23 mouse cellular contexts compared by ENCODE assay signal in the genomic region with DNA sequence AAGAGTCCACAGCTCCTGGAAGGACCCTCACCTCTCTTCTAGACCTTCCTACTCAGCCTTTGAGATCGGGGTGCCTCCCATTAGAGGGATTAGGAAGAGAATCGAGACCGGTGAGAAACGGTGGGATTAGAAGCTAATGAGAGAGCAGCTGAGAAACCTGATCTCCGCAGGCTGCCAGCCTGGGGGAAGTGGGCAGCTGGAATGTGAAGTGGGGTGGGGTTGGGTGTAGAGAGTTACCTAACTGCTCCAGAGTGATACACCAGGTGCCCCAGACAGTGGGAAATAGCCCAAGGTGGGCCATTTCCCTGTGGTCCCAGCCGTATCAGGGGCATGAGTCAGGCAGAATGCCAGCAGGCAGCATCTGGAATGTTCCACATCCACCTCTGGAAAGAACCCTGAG. TPM values are rescaled to one million over a fixed set of nuclear protein-coding genes. Genes with fewer than 3 reads are reported as not detected.
DNase-seq lines count a peak whose midpoint lies in the region; ATAC-seq lines count a peak whose summit lies in the region.
"Had no signal": no experiment of that assay in that cellular context is flagged by ENCODE, and none has a peak within 500 bp of the region (broad histone marks: within the 10 kb centered on the region; RNA-seq: fewer than 3 reads in every experiment).

No protein-coding gene starts in this region.

- WGBS in midbrain, embryonic 11.5 days: 40% methylated on average over 6 of the region's 6 CpGs
- 45% methylated on average over 6 of the region's 6 CpGs for WGBS in midbrain, embryonic 10.5 days
- WGBS in lung, embryonic 15.5 days: 38% methylated on average over 6 of the region's 6 CpGs
- 23% methylated on average over 6 of the region's 6 CpGs for WGBS in forebrain, embryonic 15.5 days

- no peak overlapping the region for H3K4me3 ChIP-seq in midbrain, embryonic 11.5 days (ENCODE audit: low read depth, low read length)
- no peak overlapping the region for H3K4me3 ChIP-seq in midbrain, embryonic 10.5 days
- H3K4me3 ChIP-seq in lung, embryonic 15.5 days: no peak overlapping the region
- H3K4me3 ChIP-seq in forebrain, embryonic 15.5 days: no peak overlapping the region
- H3K4me3 ChIP-seq: embryonic facial prominence, embryonic 15.5 days; erythroblast, embryonic 14.5 days; forebrain, embryonic 10.5 days; heart, embryonic 13.5 days; hindbrain, embryonic 12.5 days had no signal

- no peaks in the 10 kb centered on the region for H3K27me3 ChIP-seq in midbrain, embryonic 11.5 days (ENCODE audit: control insufficient read depth, insufficient read depth, low read length)
- no peaks in the 10 kb centered on the region for H3K27me3 ChIP-seq in midbrain, embryonic 10.5 days (ENCODE audit: low read depth, poor library complexity, severe bottlenecking)
- H3K27me3 ChIP-seq in lung, embryonic 15.5 days: no peaks in the 10 kb centered on the region
- H3K27me3 ChIP-seq in forebrain, embryonic 15.5 days: no peaks in the 10 kb centered on the region
- H3K27me3 ChIP-seq: embryonic facial prominence, embryonic 15.5 days; hindbrain, embryonic 12.5 days had no signal

- no peak overlapping the region for H3K9ac ChIP-seq in midbrain, embryonic 11.5 days (ENCODE audit: low read length)
- H3K9ac ChIP-seq in lung, embryonic 15.5 days: no peak overlapping the region
- H3K9ac ChIP-seq in forebrain, embryonic 15.5 days (replicated peaks): no peak overlapping the region
- H3K9ac ChIP-seq: embryonic facial prominence, embryonic 15.5 days; heart, embryonic 13.5 days; hindbrain, embryonic 12.5 days had no signal

- no peaks in the 10 kb centered on the region for H3K9me3 ChIP-seq in midbrain, embryonic 11.5 days (ENCODE audit: control insufficient read depth, low read length)
- H3K9me3 ChIP-seq in midbrain, embryonic 10.5 days (replicated peaks): no peaks in the 10 kb centered on the region
- H3K9me3 ChIP-seq in lung, embryonic 15.5 days: no peaks in the 10 kb centered on the region
- no peaks in the 10 kb centered on the region for H3K9me3 ChIP-seq in forebrain, embryonic 15.5 days
- H3K9me3 ChIP-seq: embryonic facial prominence, embryonic 15.5 days; forebrain, embryonic 10.5 days; heart, embryonic 13.5 days; hindbrain, embryonic 12.5 days had no signal

- DNase-seq in midbrain, embryonic 11.5 days (ENCODE audit: low spot score, missing footprints): peak; percentile 1
- DNase-seq in midbrain, embryonic 10.5 days (ENCODE audit: low spot score): no peak
- peak; percentile 62 for DNase-seq in lung, postnatal 14 days
- no peak for DNase-seq in urinary bladder, postnatal 36 days (ENCODE audit: low spot score in 2 of 2)
- DNase-seq in urinary bladder, postnatal 25 days (ENCODE audit: low spot score): no peak
- DNase-seq: adrenal gland, postnatal 10 days; cerebellum, adult 11 months; cerebellum, adult 8-10 months; cerebellum, postnatal 25 days; gastrocnemius, postnatal 14 days; heart, postnatal 36 days had no signal

- no peak for ATAC-seq in midbrain, embryonic 11.5 days (ENCODE audit: low FRiP score)
- no peak for ATAC-seq in lung, embryonic 15.5 days (ENCODE audit: borderline replicate concordance, extremely low read depth, low FRiP score, low TSS enrichment)
- no peak for ATAC-seq in forebrain, embryonic 15.5 days (replicated peaks)
- ATAC-seq: forebrain, embryonic 14.5 days; hindbrain, embryonic 16.5 days had no signal

- no peak overlapping the region for H3K27ac ChIP-seq in midbrain, embryonic 11.5 days (ENCODE audit: low read depth, low read length)
- no peak overlapping the region for H3K27ac ChIP-seq in midbrain, embryonic 10.5 days (replicated peaks)
- H3K27ac ChIP-seq in lung, embryonic 15.5 days: peak overlapping the region; percentile 49
- H3K27ac ChIP-seq in forebrain, embryonic 15.5 days (replicated peaks): no peak overlapping the region
- H3K27ac ChIP-seq: embryonic facial prominence, embryonic 15.5 days; forebrain, embryonic 10.5 days; heart, embryonic 13.5 days; hindbrain, embryonic 12.5 days had no signal

- no peak overlapping the region for H3K4me2 ChIP-seq in midbrain, embryonic 11.5 days
- no peak overlapping the region for H3K4me2 ChIP-seq in lung, embryonic 15.5 days
- H3K4me2 ChIP-seq in forebrain, embryonic 15.5 days (replicated peaks): no peak overlapping the region
- H3K4me2 ChIP-seq: embryonic facial prominence, embryonic 15.5 days; heart, embryonic 13.5 days; hindbrain, embryonic 12.5 days had no signal

- no peaks in the 10 kb centered on the region for H3K36me3 ChIP-seq in midbrain, embryonic 11.5 days (ENCODE audit: control insufficient read depth, insufficient read depth, low read length)
- no peaks in the 10 kb centered on the region for H3K36me3 ChIP-seq in midbrain, embryonic 10.5 days
- H3K36me3 ChIP-seq in lung, embryonic 15.5 days: no peaks in the 10 kb centered on the region
- H3K36me3 ChIP-seq in forebrain, embryonic 15.5 days: no peaks in the 10 kb centered on the region
- H3K36me3 ChIP-seq: embryonic facial prominence, embryonic 15.5 days; forebrain, embryonic 10.5 days; heart, embryonic 13.5 days; hindbrain, embryonic 12.5 days had no signal

- H3K4me1 ChIP-seq in midbrain, embryonic 11.5 days (ENCODE audit: control insufficient read depth, insufficient read depth, low read length): no peaks in the 10 kb centered on the region
- no peaks in the 10 kb centered on the region for H3K4me1 ChIP-seq in midbrain, embryonic 10.5 days
- 0 out of 2 replicates have a peak, but pooled peaks cover 2% of the 10 kb centered on the region for H3K4me1 ChIP-seq in lung, embryonic 15.5 days
- H3K4me1 ChIP-seq in forebrain, embryonic 15.5 days: no peaks in the 10 kb centered on the region
- H3K4me1 ChIP-seq: embryonic facial prominence, embryonic 15.5 days; heart, embryonic 13.5 days; hindbrain, embryonic 12.5 days had no signal

RNA-seq across cellular contexts. Expression of gene Sec14l3, which starts 1.7 kb away (rescaled TPM):
- not detected in 2 replicates for polyA plus RNA-seq in midbrain, embryonic 11.5 days (2014; fragmentation: Nextera tagmentation; extraction: Ambion mirVana)
- polyA plus RNA-seq in midbrain, embryonic 10.5 days (2016; fragmentation: Nextera tagmentation; extraction: Ambion mirVana): not detected in 2 replicates
- 17.3 and 19.9 TPM in 2 replicates for polyA plus RNA-seq in lung, embryonic 15.5 days (2015; fragmentation: Nextera tagmentation; extraction: Ambion mirVana)
- polyA plus RNA-seq in forebrain, embryonic 15.5 days (2015; fragmentation: Nextera tagmentation; extraction: Ambion mirVana): 0.75 and 0.91 TPM in 2 replicates
- polyA plus RNA-seq: C2C12; erythroblast, embryonic 14.5 days; forebrain, embryonic 10.5 days; heart, embryonic 13.5 days; hindbrain, embryonic 12.5 days had no signal

RNA-seq across cellular contexts. Expression of gene Sec14l4, which starts 31.7 kb away (rescaled TPM):
- polyA plus RNA-seq in midbrain, embryonic 11.5 days (2014; fragmentation: Nextera tagmentation; extraction: Ambion mirVana): not detected in 2 replicates
- polyA plus RNA-seq in midbrain, embryonic 10.5 days (2016; fragmentation: Nextera tagmentation; extraction: Ambion mirVana): not detected in 2 replicates
- 9.8 and 12.7 TPM in 2 replicates for polyA plus RNA-seq in lung, embryonic 15.5 days (2015; fragmentation: Nextera tagmentation; extraction: Ambion mirVana)
- polyA plus RNA-seq in forebrain, embryonic 15.5 days (2015; fragmentation: Nextera tagmentation; extraction: Ambion mirVana): not detected in 2 replicates
- polyA plus RNA-seq: brain, embryonic 14.5 days; C2C12; erythroblast, embryonic 14.5 days; forebrain, embryonic 10.5 days; forebrain, embryonic 14.5 days; heart, embryonic 13.5 days; heart, postnatal 0 days; hindbrain, embryonic 12.5 days; hindbrain, embryonic 16.5 days had no signal

RNA-seq across cellular contexts. Expression of gene Mtfp1, which starts 32.3 kb away (rescaled TPM):
- polyA plus RNA-seq in midbrain, embryonic 11.5 days (2014; fragmentation: Nextera tagmentation; extraction: Ambion mirVana): 5.7 TPM in 2 replicates
- 8.1 and 10.3 TPM in 2 replicates for polyA plus RNA-seq in midbrain, embryonic 10.5 days (2016; fragmentation: Nextera tagmentation; extraction: Ambion mirVana)
- 9.9 and 11.4 TPM in 2 replicates for polyA plus RNA-seq in lung, embryonic 15.5 days (2015; fragmentation: Nextera tagmentation; extraction: Ambion mirVana)
- 7.3 and 7.7 TPM in 2 replicates for polyA plus RNA-seq in forebrain, embryonic 15.5 days (2015; fragmentation: Nextera tagmentation; extraction: Ambion mirVana)

Comparison
In these comparisons a context has a peak if more than half of its experiments do, and no peak if none do; other contexts are left out.
1. DNase-seq: peak in midbrain, embryonic 11.5 days (single experiment) and lung, postnatal 14 days (single experiment); none in midbrain, embryonic 10.5 days (single experiment), urinary bladder, postnatal 36 days (0 of 2) and urinary bladder, postnatal 25 days (single experiment).
2. RNA of gene Sec14l4, which starts 31.7 kb away (polyA plus RNA-seq): 9.8 to 12.7 TPM in lung, embryonic 15.5 days; not detected in midbrain, embryonic 10.5 days, not detected in forebrain, embryonic 15.5 days and not detected in midbrain, embryonic 11.5 days; every median in the first group is over 10 times any median in the second.